Mouse (Mus musculus) erythroid progenitor cell, adult 5-6 weeks (primary cell): ENCODE data around the gene Tcf20. TPM values are rescaled to one million over a fixed set of nuclear protein-coding genes. Genes with fewer than 3 reads are reported as not detected.
A peak's percentile ranks its signal among the peaks of the same experiment; 100 is the strongest.

Source experiments
- ATAC-seq: replicated peaks from 2 replicates; pipeline ENCODE4 v1.8.0; 2016; ENCODE audit warnings: moderate number of reproducible peaks, mild to moderate bottlenecking, moderate TSS enrichment, inconsistent platforms; ENCODE audit not compliant: poor library complexity, low FRiP score, severe bottlenecking
- total RNA-seq, 2 experiments: library from RNA; stranded (forward) in 1 of 2; stranded (reverse) in 1 of 2; fragments of 150-400 nt in 1 of 2; fragments of 186-747, 209-891 nt in 1 of 2; gene quantifications; 2 replicates each; pipeline versions ENCODE4 v1.2.3 to v1.2.4; 2015 to 2017; ENCODE audit warnings: low replicate concordance in 2 of 2

Gene Tcf20
- total RNA-seq, 2 experiments from 2014 or later, result 36.0 to 55.5 TPM

GRCm38 (mm10) chr15:82996431-82996830, 8.8 kb upstream of the Tcf20 start:
- ATAC-seq, result no peak

- no peak for ATAC-seq
These were observed 7.6 kb upstream of the Tcf20 start for GRCm38 (mm10) chr15:82995239-82995638.

GRCm38 (mm10) chr15:82992911-82993310, 5.2 kb upstream of the Tcf20 start:
- no peak for ATAC-seq

GRCm38 (mm10) chr15:82992079-82992783, 4.6 kb upstream of the Tcf20 start:
- no peak for ATAC-seq

GRCm38 (mm10) chr15:82989190-82989704, 1.6 kb upstream of the Tcf20 start:
- ATAC-seq, result no peak

GRCm38 (mm10) chr15:82987014-82987731, 499 bp downstream of the Tcf20 start:
- 0 out of 2 replicates have a peak, but pooled peaks have one; percentile 22 for ATAC-seq

GRCm38 (mm10) chr15:82984574-82984973, 3.1 kb downstream of the Tcf20 start:
- no peak for ATAC-seq

GRCm38 (mm10) chr15:82984097-82984496, 3.6 kb downstream of the Tcf20 start:
- no peak for ATAC-seq

- no peak for ATAC-seq
These were observed 4.2 kb downstream of the Tcf20 start for GRCm38 (mm10) chr15:82983416-82984026.

- ATAC-seq, result no peak
These were observed 4.8 kb downstream of the Tcf20 start for GRCm38 (mm10) chr15:82982724-82983415.

GRCm38 (mm10) chr15:82981676-82982520, 5.8 kb downstream of the Tcf20 start:
- no peak for ATAC-seq

- ATAC-seq, result no peak
These were observed 8.1 kb downstream of the Tcf20 start for GRCm38 (mm10) chr15:82979531-82979930.

- no peak for ATAC-seq
These were observed 13.2 kb downstream of the Tcf20 start for GRCm38 (mm10) chr15:82974471-82974870.

- no peak for ATAC-seq
These were observed 18.4 kb downstream of the Tcf20 start for GRCm38 (mm10) chr15:82969206-82969721.

GRCm38 (mm10) chr15:82968449-82968848, 19.2 kb downstream of the Tcf20 start:
- no peak for ATAC-seq

- ATAC-seq, result no peak
These were observed 19.7 kb downstream of the Tcf20 start for GRCm38 (mm10) chr15:82967947-82968346.

- no peak for ATAC-seq
These were observed 23.3 kb downstream of the Tcf20 start for GRCm38 (mm10) chr15:82964266-82964825.

- no peak for ATAC-seq
These were observed 24.0 kb downstream of the Tcf20 start for GRCm38 (mm10) chr15:82963556-82964156.
